Mouse (Mus musculus): ENCODE measurements at regions not wholly inside any gene's neighbourhood (a gene's known extent, or its start where the extent isn't known, plus 50 kb on each side); places are given as distances from the start of the nearest gene placed in this dataset.

DNA sequence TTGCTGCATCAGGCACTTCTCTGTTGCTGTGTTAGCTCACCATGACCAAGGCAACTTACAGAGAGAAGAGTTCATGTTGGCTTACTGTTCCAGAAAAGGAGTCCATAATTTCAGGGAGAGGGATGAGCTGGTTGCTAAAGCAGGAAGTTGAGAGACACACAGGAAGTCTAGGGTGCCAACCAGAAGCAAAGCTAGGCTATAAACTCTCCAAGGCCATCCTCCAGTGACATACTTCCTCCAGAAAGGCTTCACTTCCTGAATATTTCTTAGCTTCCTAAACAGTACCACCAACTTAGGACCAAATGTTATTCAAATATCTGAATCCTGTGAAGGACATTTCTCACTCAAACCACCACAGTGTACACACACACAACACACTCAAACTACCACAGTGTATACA is 2010.6 kb downstream of the A830018L16Rik start:
- intact Hi-C loops (cut with DNase I), result no loop called here
- no peak for DNase-seq

DNA sequence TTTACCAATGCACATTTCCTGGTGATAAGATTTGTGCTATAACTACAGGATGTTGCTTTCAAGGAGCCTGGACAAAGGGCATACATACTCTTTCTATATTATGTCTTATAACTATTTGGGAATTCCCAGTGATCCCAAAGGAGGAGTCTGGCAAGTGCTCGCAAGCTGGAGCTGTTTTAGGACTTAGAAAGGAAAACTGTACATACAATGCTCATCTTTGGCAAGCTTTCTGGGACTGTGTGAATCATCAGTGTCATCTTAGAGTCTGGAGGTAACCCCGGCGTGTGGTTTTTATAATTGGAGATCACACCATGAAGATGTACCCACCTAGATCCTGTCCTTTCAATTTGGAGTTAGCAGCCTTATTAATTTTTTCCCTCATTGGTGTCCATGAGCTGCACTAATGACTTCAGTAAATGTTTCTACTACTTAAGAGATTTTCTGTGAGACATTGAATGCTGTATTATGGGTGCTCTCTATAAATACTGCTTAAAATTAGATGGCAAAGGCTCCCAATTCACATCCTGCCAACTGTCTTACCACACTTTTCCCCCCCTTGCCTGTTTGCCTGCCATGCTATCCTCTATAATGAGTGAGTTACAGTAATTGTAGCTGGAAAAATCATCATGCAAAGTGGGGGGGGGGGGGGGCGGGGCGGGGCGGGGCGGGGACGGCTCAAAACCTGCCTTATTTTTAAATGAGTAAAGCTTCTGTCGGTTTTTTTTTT is 2011.9 kb downstream of the A830018L16Rik start:
- DNase-seq, result no peak
- intact Hi-C loops (cut with DNase I), result loop anchor here (5.0 kb wide), 1 partner anchor 48 kb away; no protein-coding TSS in a partner anchor

DNA sequence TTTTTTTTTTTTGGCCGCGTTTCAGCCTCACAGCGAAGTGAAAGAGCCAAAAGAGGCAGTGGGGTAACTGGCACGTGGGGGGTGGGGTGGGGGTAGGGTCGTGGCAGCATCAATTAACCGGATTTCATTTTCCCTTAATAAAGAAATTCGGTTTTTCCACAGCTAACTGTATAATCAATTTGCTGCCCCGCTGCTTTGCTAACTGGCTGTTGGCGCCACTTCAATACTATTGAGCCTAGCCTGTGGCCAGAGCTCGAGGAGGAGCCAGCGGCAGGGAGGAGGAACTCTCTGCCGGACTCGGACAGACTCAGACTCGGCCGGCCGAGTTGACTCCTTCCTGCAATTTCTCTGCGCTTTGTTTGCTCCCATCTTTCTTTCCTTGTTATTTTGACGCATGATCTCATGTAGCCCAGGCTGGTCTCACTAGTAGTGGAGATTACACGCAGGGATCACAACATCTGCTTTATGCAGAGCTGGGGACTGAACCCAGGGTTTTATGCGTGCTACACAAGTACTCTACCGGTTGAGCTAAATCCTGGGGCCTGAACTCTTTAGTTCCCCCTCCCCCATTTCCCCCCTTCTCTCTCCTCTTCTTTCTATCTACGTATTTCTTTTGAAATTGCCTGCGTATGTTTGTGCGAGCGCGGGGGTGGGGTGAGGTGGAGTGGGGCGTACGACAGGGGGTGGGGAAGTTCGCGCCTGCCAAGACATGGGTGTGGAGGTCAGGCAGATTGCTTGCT is 2012.6 kb downstream of the A830018L16Rik start:
- DNase-seq, result peak; percentile 67 to 72
- intact Hi-C loops (cut with DNase I), result loop anchor here (5.0 kb wide), 1 partner anchor 49 kb away; no protein-coding TSS in a partner anchor

DNA sequence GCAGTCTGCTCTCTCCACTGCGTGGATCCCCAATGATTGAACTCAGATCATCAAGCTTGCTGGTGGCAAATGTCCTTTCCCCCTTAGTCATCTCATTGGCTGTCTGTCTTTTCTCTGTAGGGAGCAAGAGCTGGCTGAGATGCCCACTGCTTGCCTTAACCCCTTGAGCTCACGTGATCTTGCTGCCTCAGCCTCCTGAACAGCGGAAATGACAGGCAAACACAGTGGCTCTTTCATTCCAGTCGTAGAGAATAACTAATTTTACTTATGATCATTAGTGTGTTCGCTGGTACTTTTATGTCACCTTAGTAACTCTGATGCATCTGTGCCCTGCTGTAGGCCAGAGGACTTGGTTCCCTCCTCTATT is 2013.1 kb downstream of the A830018L16Rik start:
- no peak for DNase-seq
- intact Hi-C loops (cut with DNase I), result loop anchor here (5.0 kb wide), 1 partner anchor 50 kb away; no protein-coding TSS in a partner anchor

DNA sequence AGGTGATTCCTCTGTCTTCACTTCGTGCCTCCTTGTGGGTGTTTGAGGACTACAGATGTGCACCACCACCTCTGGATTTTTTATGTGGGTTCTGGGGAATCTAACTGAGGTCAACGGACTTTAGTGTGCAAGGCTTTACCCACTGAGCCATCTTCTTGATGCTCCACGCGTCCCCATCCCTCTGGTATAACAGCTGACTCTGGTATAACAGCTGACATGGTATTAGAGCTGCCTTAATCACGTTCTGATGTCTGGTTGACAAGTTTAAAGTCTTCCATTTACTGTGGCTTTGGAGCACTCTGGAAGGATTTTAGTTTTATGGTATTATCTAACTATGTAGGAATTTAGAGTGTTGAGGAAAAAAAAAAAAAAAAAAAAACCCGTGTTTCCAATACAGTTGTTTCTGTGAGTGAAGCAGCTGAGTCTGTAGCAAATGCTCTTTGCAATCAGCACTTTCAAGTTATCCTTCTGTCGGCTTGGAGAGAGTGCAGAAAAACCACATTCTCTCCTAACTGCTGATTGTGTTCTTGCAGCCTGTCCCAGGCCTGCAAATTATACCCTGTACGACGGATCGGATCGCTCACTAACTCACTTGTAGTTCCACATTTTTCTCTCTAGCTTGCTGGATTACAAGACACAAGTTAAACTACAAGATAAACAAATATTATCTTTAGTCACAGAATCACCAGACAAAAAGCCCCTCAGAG is 2013.7 kb downstream of the A830018L16Rik start:
- intact Hi-C loops (cut with DNase I), result loop anchor here (5.0 kb wide), 1 partner anchor 50 kb away; no protein-coding TSS in a partner anchor
- DNase-seq, result no peak

DNA sequence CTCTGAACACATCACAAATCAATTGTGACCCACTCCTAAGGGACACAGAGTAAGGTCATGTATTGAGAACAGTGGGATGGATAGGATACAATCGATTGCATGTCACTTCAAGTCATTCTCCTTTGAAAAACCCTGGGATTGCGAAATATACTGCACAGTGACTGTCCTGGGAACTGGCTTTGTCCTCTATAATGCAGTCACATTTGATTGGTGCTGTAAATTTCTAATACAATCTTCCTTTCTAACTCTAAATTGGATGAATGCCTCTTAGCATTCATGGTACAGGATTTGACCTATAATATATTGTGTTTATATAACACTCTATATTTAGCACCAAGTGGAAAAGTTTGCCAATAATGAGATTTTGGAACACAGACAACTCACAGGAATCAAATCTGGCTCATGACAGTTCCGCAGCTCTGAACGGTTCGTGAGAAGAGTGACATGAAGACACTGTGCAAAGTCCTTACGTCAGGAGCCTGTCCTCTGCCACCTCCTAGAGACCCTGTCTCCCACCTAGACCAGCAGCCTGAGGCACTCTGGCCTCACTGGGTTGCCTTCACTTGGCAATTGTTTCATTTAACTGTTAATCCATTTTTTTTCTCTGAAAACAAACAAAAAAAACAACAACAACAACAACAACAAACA is 2024.0 kb downstream of the A830018L16Rik start:
- intact Hi-C loops (cut with DNase I), result no loop called here
- no peak for DNase-seq

DNA sequence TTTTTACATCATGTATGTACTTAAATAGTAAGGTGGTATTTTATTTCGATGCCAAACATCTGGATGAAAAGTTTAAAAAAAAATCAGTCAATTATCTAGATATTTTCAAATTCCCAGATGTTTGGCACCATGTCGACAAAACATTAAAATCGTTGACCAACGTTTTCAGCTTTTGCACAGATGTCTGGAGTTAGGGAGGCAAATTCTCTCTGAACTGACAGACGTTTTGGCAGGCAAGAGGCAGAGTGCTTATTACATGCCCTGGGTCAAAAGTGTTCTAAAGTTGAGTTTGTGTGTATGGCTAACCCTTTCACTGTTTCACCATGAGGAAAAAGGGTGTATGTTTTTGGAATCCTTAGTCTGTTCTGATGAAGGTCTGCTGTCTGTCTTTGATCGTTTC is 2028.5 kb downstream of the A830018L16Rik start:
- intact Hi-C loops (cut with DNase I), result no loop called here

DNA sequence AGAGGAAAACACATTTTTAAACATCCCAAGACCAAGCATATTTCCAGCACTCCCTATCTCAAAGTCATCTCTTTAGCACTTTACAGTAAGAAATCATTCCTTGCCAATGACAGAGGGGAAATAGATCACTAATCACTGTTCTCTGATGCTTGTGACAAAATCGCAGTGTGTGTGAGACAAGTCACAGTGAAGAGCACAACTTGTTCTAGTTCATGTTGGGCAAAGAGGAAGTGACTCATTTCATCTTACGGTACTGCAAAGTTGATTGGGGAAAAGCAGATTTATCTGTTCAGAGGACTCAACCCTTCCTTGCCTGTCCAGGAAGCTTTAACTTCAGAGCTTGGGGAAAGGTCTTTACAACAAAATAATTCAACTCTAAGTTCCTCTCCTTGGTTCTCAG is 2040.6 kb downstream of the A830018L16Rik start:
- intact Hi-C loops (cut with DNase I), result no loop called here
- DNase-seq, result no peak

More for the DNA sequence above, 2028.5 kb downstream of the A830018L16Rik start:
- no peak for DNase-seq

DNA sequence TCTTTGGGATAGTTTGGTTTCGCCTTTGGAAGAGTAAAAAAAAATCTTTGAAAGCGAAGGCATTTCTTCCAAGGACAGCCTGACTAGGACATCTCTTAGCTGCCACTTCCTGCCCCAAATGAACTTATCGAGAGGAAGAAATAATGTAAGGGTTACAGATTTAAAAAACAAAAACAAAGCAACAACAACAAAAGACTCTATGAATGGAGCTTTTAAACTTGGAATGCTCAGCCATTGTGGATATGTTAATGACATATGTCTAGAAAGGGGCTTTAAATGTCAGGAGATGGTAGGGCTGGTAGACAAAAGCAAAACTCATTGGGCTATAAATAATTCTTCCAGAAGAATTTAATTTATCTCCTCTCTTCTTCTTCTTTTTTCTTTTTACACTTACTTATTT is 2041.7 kb downstream of the A830018L16Rik start:
- intact Hi-C loops (cut with DNase I), result no loop called here
- DNase-seq, result no peak

DNA sequence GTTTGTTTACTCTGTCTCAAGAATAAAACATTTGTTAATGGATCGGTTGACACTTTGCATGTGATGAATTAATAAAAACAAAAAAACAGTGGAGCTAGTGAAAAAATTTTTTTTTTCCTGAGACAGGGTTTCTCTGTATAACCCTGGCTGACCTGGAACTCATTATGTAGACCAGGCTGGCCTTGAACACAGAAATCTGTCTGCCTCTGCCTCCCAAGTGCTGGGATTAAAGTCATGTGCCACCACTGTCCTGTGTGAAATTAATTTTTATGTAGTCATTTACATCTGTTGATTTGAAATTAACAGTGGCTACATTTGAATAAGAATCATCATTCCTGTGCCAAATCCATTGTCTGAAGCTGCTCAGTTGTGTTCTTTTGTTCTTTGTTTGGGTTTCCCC is 2050.4 kb downstream of the A830018L16Rik start:
- DNase-seq, result no peak
- intact Hi-C loops (cut with DNase I), result no loop called here

DNA sequence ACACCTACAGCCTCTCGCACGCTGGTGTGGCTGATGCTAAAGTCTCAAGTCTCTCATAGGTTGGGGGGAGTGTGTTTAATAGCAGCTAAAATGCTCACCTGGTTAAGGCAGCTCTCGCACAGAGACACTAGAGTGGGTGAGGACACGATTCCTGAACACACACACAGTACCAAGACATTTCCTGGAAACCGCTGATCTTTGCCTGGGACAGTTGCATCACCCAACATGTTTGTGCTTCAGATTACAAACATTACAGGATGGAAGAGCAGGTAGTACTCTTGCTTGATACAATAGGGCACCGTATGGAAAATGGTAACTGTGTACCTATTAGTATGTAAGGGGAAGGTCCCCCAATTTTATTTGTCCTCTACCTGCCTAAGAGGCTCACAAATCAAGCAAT is 2053.3 kb downstream of the A830018L16Rik start:
- no peak for DNase-seq
- intact Hi-C loops (cut with DNase I), result no loop called here

DNA sequence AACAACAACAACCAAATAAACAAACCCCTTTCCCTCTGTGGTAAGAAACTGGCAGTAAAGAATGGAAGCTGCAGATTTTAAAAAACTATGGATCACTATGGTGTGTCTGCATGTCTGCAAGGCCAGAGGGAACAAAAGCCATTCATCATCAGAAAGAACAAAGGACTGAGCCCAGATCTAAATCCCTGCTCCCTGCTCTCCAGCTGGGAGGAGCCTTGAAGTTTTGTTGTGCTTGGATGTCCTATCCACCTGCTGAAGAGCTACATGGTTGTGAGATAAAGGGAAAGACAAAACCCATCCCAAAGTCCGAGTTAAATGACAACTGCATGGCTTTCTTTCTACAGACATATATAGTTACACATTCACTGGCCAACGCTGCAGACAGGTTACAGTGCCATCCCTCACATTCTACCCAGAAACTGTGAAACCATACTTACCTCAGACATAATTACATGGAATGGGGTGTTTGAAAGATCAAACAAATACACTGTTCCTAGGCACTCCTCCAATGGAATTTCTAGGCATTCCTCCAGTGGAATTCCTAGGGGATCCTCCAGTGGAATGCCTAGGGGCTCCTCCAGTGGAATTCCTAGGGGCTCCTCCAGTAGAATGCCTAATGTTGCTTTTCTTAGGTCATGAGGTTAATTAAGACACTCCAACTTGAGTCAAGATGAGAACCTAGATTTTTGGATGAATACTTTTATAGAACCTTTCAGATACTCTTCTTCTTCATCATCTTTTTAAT is 2054.2 kb downstream of the A830018L16Rik start:
- DNase-seq, result no peak
- intact Hi-C loops (cut with DNase I), result no loop called here

DNA sequence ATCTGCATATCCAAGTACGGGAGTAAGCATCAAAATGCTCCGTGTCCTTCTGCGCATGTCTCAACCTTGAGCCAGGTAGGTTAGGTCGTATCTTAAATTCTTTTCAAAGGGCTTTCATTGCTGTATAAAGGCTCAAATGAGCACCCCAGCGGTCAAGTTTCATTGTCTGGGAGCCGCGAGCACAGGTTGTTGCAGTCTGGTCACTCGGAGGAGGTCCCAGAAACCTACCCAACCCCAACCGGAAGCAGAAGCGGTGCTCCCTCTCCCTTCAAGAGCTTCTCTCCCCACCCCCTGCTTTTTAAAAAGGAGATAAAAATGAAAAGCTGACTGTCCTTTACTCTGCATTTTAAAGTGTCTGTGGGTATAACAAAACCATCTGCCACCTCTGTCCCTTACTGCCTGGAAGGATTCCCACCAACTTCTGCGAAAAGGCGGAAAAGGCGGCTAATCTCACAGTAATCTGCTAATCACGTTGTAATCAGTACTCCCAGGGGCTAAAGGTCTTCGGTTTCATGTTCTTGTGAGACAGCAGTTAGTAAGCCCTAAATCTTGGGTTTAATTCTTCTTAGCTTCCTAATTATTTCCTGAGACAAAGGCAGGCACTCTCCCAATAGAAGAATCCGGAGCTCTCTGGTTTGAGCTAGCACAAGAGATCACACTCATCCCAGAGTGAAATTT is 2081.0 kb downstream of the A830018L16Rik start:
- intact Hi-C loops (cut with DNase I), result loop anchor here (5.0 kb wide), 1 partner anchor 118 kb away; no protein-coding TSS in a partner anchor
- DNase-seq, result no peak

DNA sequence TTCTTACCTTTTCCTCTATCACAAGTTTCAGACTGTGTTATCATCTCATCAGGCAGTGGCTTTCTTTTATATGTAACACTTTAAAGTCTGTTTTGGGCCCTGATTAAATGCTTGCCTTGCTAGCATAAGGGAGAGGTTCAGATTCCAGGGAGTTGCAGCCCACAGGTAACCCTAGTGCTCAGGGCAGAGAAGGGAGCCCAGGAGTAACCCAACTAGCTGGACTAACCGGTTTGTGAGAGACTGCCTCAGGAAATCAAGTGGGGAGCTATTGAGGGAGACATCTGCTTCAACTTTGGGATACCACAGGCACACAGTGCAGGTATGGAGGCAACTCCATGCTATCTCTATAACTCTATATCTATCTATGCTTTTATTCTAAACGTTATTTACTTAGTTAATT is 2082.5 kb downstream of the A830018L16Rik start:
- DNase-seq, result no peak
- intact Hi-C loops (cut with DNase I), result loop anchor here (5.0 kb wide), 1 partner anchor 119 kb away; no protein-coding TSS in a partner anchor

DNA sequence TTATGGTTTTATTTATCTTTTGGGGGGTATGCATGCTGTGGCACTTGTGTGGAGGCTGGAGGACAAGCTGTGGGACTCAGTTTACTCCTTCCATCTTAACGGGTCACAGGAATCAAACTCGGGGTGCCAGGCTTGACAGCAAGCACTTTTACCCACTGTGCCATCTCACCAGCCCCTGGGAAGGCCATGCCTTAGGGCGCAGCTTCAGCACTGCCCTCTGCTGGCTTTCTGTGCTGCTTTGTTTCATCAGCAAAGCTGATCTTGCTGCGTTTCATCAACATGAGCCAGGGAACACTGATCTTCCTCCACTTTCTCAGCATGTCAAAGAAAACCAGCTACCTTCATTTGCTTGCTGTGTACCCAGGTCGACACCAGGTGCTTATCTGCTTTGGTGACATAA is 2086.6 kb downstream of the A830018L16Rik start:
- intact Hi-C loops (cut with DNase I), result loop anchor here (5.0 kb wide), 1 partner anchor 348 kb away; no protein-coding TSS in a partner anchor
- DNase-seq, result peak; percentile 37 to 53

DNA sequence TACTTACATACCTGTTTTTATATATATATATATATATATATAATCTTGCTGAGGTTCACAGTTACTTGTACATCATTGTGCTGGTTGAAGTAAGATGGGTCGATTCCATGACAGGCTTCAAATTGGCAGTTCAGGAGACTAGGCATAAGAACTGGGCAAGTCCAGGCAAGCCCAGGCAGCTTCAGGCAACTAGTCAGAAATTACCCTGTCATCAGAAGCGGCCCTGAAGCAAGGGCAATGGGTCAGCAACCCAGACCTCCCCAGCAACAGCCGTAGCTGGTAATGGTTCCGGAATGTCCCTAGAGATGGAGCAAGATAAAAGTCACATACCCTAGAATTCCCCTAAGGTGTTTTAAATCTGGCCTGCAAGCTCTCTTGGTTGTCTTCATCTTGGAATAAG is 2088.0 kb downstream of the A830018L16Rik start:
- intact Hi-C loops (cut with DNase I), result loop anchor here (5.0 kb wide), 1 partner anchor 350 kb away; no protein-coding TSS in a partner anchor
- no peak for DNase-seq

DNA sequence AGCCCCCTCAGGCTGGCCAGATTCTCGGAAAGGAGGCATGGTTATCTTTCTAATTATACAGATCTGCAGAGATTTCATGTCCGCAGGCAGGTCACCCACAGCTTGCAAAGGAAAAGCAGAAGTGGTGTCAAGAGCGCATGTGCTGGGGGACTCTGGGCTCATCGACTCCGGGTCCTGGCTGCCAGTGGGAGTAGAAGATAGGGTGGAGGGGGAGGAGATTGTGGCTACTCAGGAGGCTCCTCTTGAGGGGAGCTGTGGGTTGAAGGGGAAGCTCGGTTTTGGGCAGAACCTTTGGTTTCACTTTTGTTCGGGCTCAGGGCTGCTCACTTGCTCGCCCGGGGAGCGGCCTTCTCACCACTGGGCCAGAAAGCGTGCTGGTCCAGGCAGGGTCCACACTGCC is 2099.9 kb downstream of the A830018L16Rik start:
- intact Hi-C loops (cut with DNase I), result no loop called here
- DNase-seq, result no peak

All from heart, postnatal 36 days (tissue).